Mouse (Mus musculus) pancreas, adult 10 weeks (tissue): ENCODE results near the gene F12. TPM values are rescaled to one million over a fixed set of nuclear protein-coding genes. Genes with fewer than 3 reads are reported as not detected.

Experiments used
- polyA plus RNA-seq: library from polyadenylated mRNA; stranded (reverse); fragments of 350-450 nt; fragmentation: Illumina TruSeq; extraction: RNeasy Lipid Tissue Mini Kit (QIAGEN cat#74804); gene quantifications from one replicate; pipeline ENCODE4 v1.2.3, GENCODE M21; 2015; ENCODE audit warnings: low read depth, low replicate concordance; ENCODE audit not compliant: insufficient read depth

The F12 gene
- polyA plus RNA-seq: not detected

DNA sequence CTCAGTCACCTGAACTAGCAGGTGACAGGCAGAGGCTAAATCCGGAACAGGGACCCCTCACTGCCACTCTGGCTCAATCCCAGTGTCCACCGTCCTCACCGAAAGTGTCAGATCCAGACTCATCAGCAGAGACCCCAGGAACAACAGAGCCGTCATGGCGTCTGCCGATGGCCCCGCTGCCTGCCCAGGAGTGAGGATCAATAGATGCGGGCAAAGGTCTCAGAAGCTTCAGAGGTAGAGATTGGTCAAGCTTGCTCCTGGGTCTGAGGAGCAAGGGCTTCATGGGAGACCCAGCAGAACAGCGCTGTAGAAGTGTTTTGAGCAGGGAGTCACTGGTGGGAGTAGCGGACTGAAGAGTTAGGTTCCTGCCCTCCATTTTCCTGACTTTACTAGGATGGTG, at the start of gene F12:
F12 (minus strand) TSS at position 181 of the 400 bp plus-strand sequence.

DNA sequence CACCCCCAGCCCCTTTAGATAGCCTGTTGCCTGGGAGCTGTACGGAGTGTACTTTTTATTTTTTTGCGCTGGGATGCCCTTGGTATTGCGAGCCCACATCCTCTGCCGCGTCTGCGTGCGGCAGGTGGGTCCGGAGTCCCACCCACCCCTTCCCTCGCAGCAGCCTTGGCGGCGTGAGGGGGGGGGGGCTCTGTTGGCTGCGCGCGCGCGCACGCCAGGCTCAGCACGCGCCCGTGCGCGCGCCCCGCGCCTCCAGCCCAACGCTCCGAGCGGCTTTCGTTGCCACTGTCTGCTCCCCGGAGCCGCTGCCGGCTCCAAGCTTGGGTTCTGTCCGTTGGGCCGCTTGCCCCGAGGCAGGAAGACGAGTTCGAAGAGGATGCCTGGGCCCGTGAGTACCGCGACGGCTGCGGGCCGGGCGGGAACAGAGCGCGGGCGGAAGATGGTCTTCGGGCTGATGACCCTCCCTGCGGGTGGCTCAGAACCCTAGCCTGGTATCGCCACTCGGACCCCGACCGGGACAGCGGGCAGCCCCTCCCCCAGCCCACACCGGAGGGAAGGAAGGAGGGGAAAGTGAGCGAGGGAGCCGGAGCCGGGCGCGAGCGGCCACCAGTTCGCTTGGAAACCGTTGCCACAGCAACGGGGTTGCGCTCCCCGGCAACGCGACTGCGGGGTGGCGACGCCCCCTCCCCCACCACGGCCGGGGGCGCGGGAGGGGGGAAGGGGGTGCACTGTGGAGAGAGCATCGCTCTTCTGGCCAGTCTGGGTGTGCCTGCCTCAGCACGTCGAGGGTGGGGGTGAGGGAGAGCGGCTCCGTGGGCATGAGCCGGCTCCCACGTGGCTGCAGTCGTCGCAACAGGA, 37.7 kb upstream of the F12 start, which contains the start of gene Prr7:
Prr7 (plus strand) TSS at position 241 of the 858 bp plus-strand sequence.

DNA sequence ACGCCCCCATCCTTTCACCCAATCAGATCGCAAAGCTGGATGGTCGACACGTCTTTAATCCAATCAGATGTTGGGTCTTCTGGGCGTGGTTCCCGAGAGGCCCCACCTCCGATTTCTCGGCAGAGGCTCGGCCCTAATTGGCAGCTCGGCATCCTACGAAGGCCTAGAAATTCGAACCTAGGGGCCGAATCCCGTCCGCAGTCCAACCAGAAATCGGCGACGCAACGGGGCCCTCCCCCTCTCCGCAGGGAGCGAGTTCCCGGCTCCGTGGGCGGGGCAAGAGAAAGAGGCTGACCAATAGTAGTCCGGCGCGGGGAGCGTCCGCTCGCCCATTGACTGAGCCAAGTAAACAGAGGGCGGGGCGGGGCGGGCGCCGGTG, 18.3 kb upstream of the F12 start, which contains the start of gene Grk6:
Grk6 (plus strand) TSS at position 136 of the 379 bp plus-strand sequence.

DNA sequence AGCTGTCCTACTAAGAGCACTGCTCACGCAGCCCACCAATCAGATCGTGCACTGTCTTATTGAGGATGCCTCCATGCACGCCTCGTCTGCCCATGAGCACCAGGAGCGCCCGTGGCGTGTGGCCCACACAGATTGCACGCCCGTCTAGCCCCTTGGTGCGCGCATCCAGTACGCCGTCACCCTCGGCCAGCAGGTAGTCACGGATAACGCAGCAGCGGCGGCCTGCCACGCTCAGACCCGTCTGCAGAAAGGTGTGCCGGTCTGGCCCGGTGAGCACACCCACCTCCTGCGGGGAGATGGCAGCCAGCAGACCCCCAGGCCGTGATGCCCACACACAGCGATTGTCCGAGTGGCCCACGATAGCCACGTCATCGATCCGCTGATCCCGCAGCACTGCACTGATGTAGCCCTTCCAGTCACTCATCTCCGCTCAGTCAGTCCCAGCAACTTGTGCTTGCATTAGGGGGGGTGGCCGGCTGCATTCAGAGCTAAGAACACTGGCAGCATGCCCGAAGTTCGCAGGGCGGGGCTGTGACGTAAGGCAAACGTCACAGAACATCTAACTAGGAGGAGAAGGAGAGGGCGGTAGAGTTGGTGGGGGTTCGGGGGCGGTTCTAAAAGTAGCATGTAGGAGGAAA, 11.7 kb downstream of the F12 start, which contains the start of gene Pfn3:
Pfn3 (minus strand) TSS at position 490 of the 638 bp plus-strand sequence.

DNA sequence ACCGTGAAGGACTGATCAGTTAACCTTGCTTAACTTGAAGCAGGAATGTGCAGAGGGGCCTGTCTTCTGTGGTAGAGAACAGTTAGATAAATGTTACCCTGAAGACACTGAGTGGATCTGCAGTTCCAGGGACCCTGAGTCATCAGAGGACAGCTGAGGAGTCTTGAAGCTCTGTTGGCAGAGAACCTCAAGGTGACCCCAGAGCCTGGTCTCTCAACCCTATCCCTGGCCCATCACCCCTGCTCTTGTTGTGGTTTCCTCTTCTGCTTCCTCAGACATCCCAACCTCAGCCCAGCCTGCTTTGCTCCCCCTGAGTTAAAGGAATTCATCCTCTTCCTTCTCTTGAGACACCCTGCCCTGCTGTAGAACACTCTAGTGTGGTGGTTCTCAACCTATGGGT, 28.5 kb downstream of the F12 start, which contains the start of gene Slc34a1:
Slc34a1 (plus strand) TSS at position 100 of the 400 bp plus-strand sequence.

DNA sequence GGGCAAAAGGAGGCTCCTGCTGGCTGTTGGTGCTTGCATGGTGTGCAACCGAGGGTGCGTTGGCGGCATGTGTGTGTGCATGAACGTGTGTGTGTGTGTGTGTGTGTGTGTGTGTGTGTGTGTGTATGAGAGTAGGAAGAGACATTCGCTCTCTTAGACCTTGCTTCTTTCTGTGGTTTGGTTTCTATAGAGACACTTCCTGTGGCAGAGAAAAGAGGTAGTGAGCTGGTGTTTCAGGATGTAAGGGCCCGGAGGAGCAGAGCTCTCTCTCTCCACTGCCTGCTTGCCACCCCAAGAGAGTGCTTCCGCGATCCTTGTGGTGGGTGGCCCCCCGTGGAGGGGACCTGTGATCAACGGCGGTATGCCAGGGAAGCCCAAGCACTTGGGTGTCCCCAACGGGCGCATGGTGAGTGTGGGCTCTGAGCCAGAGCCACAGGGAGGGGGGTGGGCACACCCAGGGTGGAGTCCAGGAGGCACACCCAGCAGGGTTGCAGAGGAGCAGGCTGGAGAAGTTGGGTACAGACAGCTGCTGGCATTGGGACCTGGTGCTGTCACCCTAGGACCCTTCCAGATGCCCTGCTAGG, 57.0 kb downstream of the F12 start, which contains the start of gene Rgs14:
Rgs14 (plus strand) TSS at position 202 of the 584 bp plus-strand sequence.

Other genes with a start within 250 kb of the F12 start
- 11.7 TPM for gene Nsd1, start 217.0 kb downstream of the F12 start, polyA plus RNA-seq
- 54.5 TPM for gene Prelid1, start 106.3 kb downstream of the F12 start, polyA plus RNA-seq
- 52.6 TPM for gene Rab24, start 104.8 kb downstream of the F12 start, polyA plus RNA-seq
- gene Mxd3, start 97.0 kb downstream of the F12 start, polyA plus RNA-seq: not detected
- 21.4 TPM for gene Lman2, start 64.0 kb downstream of the F12 start, polyA plus RNA-seq
- 0.44 TPM for gene Rgs14, start 57.1 kb downstream of the F12 start, polyA plus RNA-seq
- not detected for gene Slc34a1, start 28.6 kb downstream of the F12 start, polyA plus RNA-seq
- not detected for gene Pfn3, start 11.6 kb downstream of the F12 start, polyA plus RNA-seq
- 9.0 TPM for gene Grk6, start 18.3 kb upstream of the F12 start, polyA plus RNA-seq
- 0.63 TPM for gene Prr7, start 37.5 kb upstream of the F12 start, polyA plus RNA-seq
- 5.1 TPM for gene Dbn1, start 61.3 kb upstream of the F12 start, polyA plus RNA-seq
- 10.5 TPM for gene Pdlim7, start 86.9 kb upstream of the F12 start, polyA plus RNA-seq
- gene Dok3, start 102.5 kb upstream of the F12 start, polyA plus RNA-seq: 2.5 TPM
- 11.5 TPM for gene Ddx41, start 109.9 kb upstream of the F12 start, polyA plus RNA-seq
- gene Fam193b, start 144.3 kb upstream of the F12 start, polyA plus RNA-seq: 137 TPM
- gene Tmed9, start 146.9 kb upstream of the F12 start, polyA plus RNA-seq: 41.1 TPM
- gene B4galt7, start 173.1 kb upstream of the F12 start, polyA plus RNA-seq: 4.6 TPM
- 11.0 TPM for gene Caml, start 196.2 kb upstream of the F12 start, polyA plus RNA-seq
- gene Ddx46, start 208.2 kb upstream of the F12 start, polyA plus RNA-seq: 18.4 TPM